Mouse (Mus musculus) heart, postnatal 0 days (tissue): Measurements from ENCODE around the gene Cab39. TPM values are rescaled to one million over a fixed set of nuclear protein-coding genes. Genes with fewer than 3 reads are reported as not detected.

Source experiments
- ATAC-seq: fragments of 200-750 bp; cut with Nextera tagmentation; 2 replicates; pipeline ENCODE4 v1.8.0; 2017; ENCODE audit warnings: low read depth, moderate number of reproducible peaks, moderate library complexity; ENCODE audit not compliant: insufficient read depth
- DNase-seq: peaks from one replicate; pipeline ENCODE4 v3.0.0-alpha.2; 2016; ENCODE audit warnings: low spot score
- H3K27ac ChIP-seq: fragments of 300-500 bp; sonication (generic); 2 replicates; pipeline ENCODE4 v1.5.1; 2014; ENCODE audit warnings: low read depth, mild to moderate bottlenecking
- H3K27me3 ChIP-seq: fragments of 300-500 bp; sonication (generic); 2 replicates; pipeline ENCODE4 v1.6.1; 2014; ENCODE audit warnings: low read length, mixed read lengths; ENCODE audit not compliant: control insufficient read depth, insufficient read depth
- H3K36me3 ChIP-seq: fragments of 300-500 bp; sonication (generic); replicated peaks from 2 replicates; pipeline ENCODE4 v1.6.1; 2014; ENCODE audit warnings: low read length, mixed read lengths; ENCODE audit not compliant: control insufficient read depth, insufficient read depth
- H3K4me1 ChIP-seq: fragments of 300-500 bp; sonication (generic); 2 replicates; pipeline ENCODE4 v1.6.1; 2014; ENCODE audit warnings: antibody characterized with exemption; ENCODE audit not compliant: control insufficient read depth, insufficient read depth
- H3K4me2 ChIP-seq: fragments of 300-500 bp; sonication (generic); 2 replicates; pipeline ENCODE4 v1.6.1; 2014; ENCODE audit warnings: low read depth, mild to moderate bottlenecking, low read length, moderate library complexity
- H3K4me3 ChIP-seq: fragments of 300-500 bp; sonication (generic); 2 replicates; pipeline ENCODE4 v1.5.1; 2014; ENCODE audit warnings: low read depth, low read length
- H3K9ac ChIP-seq: fragments of 300-500 bp; sonication (generic); replicated peaks from 2 replicates; pipeline ENCODE4 v1.6.1; 2014; ENCODE audit warnings: low read depth, low read length, mixed read lengths
- H3K9me3 ChIP-seq: fragments of 300-500 bp; sonication (generic); replicated peaks from 2 replicates; pipeline ENCODE4 v1.6.1; 2016; ENCODE audit warnings: low read length; ENCODE audit not compliant: control insufficient read depth
- CTCF ChIP-seq: IDR thresholded peaks from 2 replicates; pipeline ENCODE4 v1.5.1; 2016; ENCODE audit warnings: antibody characterized with exemption, control low read depth, low read depth
- EP300 ChIP-seq: IDR thresholded peaks from 2 replicates; pipeline ENCODE4 v1.6.1; 2016; ENCODE audit warnings: antibody characterized with exemption, low read depth
- WGBS: fragments of 180-500 bp; shearing (Covaris S2); extraction: QIAGEN DNeasy Blood & Tissue Kit; methylation state at CpG from one replicate; pipeline ENCODE4 v1.1.7; 2014; 5-methylcytosine and 5-hydroxymethylcytosine counted together
- polyA plus RNA-seq: library from polyadenylated mRNA; unstranded; fragments of >200 nt; fragmentation: Nextera tagmentation; extraction: Ambion mirVana; gene quantifications from 2 replicates; pipeline ENCODE4 v1.2.1, GENCODE M21; 2015
- total RNA-seq: library from RNA; depleted of rRNA; stranded (reverse); fragments of >200 nt; gene quantifications from 2 replicates; pipeline ENCODE4 v1.2.3, GENCODE M21; 2014; ENCODE audit warnings: low replicate concordance

Cab39 gene
- total and polyA plus RNA-seq, 2 experiments from 2014 or later: 21.3 to 102 TPM

GRCm38 (mm10) chr1:85791476-85791875, 1.8 kb upstream of the Cab39 start:
- Histone ChIP-seq H3K27me3 (no peaks in the 10 kb centered on the region), H3K4me1 (no peaks in the 10 kb centered on the region), H3K9me3 (no peaks in the 10 kb centered on the region), H3K9ac (no peak overlapping the region), H3K36me3 (0 out of 2 replicates have a peak, but pooled peaks cover 4% of the 10 kb centered on the region), H3K4me3 (no peak overlapping the region), H3K4me2 (no peak overlapping the region), H3K27ac (no peak overlapping the region)
- TF ChIP-seq CTCF (no peak), EP300 (no peak)
- ATAC-seq: no peak
- WGBS: 83% methylated on average over 3 of the region's 3 CpGs
- DNase-seq: no peak

GRCm38 (mm10) chr1:85794106-85794771, 998 bp downstream of the Cab39 start:
- TF ChIP-seq EP300 (no peak), CTCF (no peak)
- Histone ChIP-seq H3K4me3 (peak overlapping the region; percentile 100), H3K27me3 (no peaks in the 10 kb centered on the region), H3K36me3 (0 out of 2 replicates have a peak, but pooled peaks cover 5% of the 10 kb centered on the region), H3K9ac (peak overlapping the region; percentile 100), H3K9me3 (no peaks in the 10 kb centered on the region), H3K4me1 (no peaks in the 10 kb centered on the region), H3K27ac (peak overlapping the region; percentile 99), H3K4me2 (peak overlapping the region; percentile 82)
- under 1% methylated on average over 38 of the region's 38 CpGs for WGBS
- ATAC-seq: no peak
- no peak for DNase-seq

- H3K36me3 ChIP-seq: 0 out of 2 replicates have a peak, but pooled peaks cover 5% of the 10 kb centered on the region
- peaks cover 5% of the 10 kb centered on the region; the same call in 1 of the 2 replicates for H3K4me1 ChIP-seq
- no peaks in the 10 kb centered on the region for H3K9me3 ChIP-seq
- ATAC-seq: no peak
- H3K27me3 ChIP-seq: no peaks in the 10 kb centered on the region
- H3K9ac ChIP-seq: no peak overlapping the region
- 42% methylated on average over 3 of the region's 3 CpGs for WGBS
- DNase-seq: no peak
- peak overlapping the region; percentile 24 for H3K4me2 ChIP-seq
- no peak overlapping the region for H3K27ac ChIP-seq
- no peak overlapping the region for H3K4me3 ChIP-seq
- TF ChIP-seq CTCF (no peak), EP300 (no peak)
Observed at GRCm38 (mm10) chr1:85795196-85795595, 2.0 kb downstream of the Cab39 start.

DNA sequence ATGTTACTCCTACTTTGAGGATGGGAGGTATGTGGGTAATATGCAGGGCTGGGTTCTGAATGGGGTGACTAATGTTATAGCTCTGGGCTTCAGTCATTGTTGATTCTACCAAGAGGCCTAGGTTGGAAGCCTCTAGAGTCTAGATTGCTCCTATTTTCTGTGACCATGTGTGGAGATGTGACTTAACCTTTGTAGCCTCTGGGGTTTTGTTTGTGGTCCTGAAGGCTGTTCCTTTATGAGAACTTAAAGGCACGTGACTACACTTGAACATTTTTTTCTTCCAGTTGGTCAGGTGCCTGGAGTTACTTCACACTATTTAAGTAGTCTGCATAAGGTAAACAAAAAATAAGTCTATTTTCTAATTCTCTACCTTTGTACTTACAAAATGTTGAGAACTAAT, 6.5 kb downstream of the Cab39 start:
- Histone ChIP-seq H3K9me3 (no peaks in the 10 kb centered on the region), H3K4me3 (no peak overlapping the region), H3K36me3 (0 out of 2 replicates have a peak, but pooled peaks cover 5% of the 10 kb centered on the region), H3K9ac (no peak overlapping the region), H3K27me3 (no peaks in the 10 kb centered on the region), H3K27ac (no peak overlapping the region), H3K4me2 (no peak overlapping the region), H3K4me1 (peaks cover 10% of the 10 kb centered on the region)
- DNase-seq (no peak), ATAC-seq (no peak)
- 32% methylated on average over 1 of the region's 1 CpGs for WGBS
- no peak for TF ChIP-seq CTCF
- TF ChIP-seq EP300: no peak

GRCm38 (mm10) chr1:85802517-85802916, 9.3 kb downstream of the Cab39 start:
- 98% methylated on average over 1 of the region's 1 CpGs for WGBS
- Histone ChIP-seq H3K27me3 (no peaks in the 10 kb centered on the region), H3K4me1 (peaks cover 10% of the 10 kb centered on the region), H3K9ac (no peak overlapping the region), H3K4me2 (no peak overlapping the region), H3K36me3 (no peaks in the 10 kb centered on the region), H3K4me3 (no peak overlapping the region), H3K27ac (no peak overlapping the region), H3K9me3 (no peaks in the 10 kb centered on the region)
- no peak for ATAC-seq
- no peak for TF ChIP-seq EP300
- no peak for TF ChIP-seq CTCF
- DNase-seq: no peak

DNA sequence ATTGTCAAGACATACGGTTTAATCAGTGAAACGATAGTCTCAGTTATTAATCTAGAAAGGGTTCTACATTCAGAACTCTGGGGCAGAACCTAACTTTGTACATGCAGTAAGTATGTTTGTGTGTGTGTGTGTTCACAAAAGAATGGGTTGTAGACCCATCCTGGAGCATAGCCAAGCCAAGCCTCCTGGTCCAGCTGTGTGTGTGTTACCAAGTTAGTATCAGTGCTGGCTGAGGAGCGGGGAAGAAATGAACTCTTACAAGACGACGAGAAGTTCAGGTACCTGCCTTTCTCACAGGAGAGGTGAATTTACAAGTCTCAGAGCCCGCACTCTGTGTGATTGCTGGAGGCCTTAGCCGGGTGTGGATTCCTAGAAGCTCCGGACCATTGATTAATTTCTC, 11.3 kb downstream of the Cab39 start:
- peaks cover 23% of the 10 kb centered on the region for H3K4me1 ChIP-seq
- ATAC-seq: no peak
- WGBS: 83% methylated on average over 8 of the region's 8 CpGs

More for the DNA sequence above, 11.3 kb downstream of the Cab39 start:
- no peak overlapping the region for H3K27ac ChIP-seq
- no peaks in the 10 kb centered on the region for H3K27me3 ChIP-seq
- no peaks in the 10 kb centered on the region for H3K36me3 ChIP-seq
- no peak for TF ChIP-seq EP300
- TF ChIP-seq CTCF: no peak
- H3K4me2 ChIP-seq: no peak overlapping the region
- DNase-seq: no peak
- no peak overlapping the region for H3K4me3 ChIP-seq
- no peaks in the 10 kb centered on the region for H3K9me3 ChIP-seq
- no peak overlapping the region for H3K9ac ChIP-seq
